Mouse (Mus musculus) thymus, adult 2 months (tissue): ENCODE measurements around the gene Scyl3. TPM values are rescaled to one million over a fixed set of nuclear protein-coding genes. Genes with fewer than 3 reads are reported as not detected.

Source experiments
- DNase-seq: peaks from one replicate; pipeline ENCODE4 v3.0.0; 2021
- H3K27ac ChIP-seq: fragments of 200-500 bp; 2 replicates; pipeline ENCODE4 v1.5.1; 2012; ENCODE audit warnings: low read length, control low read depth; ENCODE audit not compliant: control insufficient read depth, insufficient read depth
- H3K27me3 ChIP-seq: fragments of 200-500 bp; 2 replicates; pipeline ENCODE4 v1.6.1; 2012; ENCODE audit warnings: mild to moderate bottlenecking, low read length, moderate library complexity, mixed read lengths; ENCODE audit not compliant: control insufficient read depth, insufficient read depth
- H3K36me3 ChIP-seq: fragments of 200-500 bp; 2 replicates; pipeline ENCODE4 v1.6.1; 2012; ENCODE audit warnings: mild to moderate bottlenecking, low read length, moderate library complexity; ENCODE audit not compliant: control insufficient read depth, insufficient read depth
- H3K4me1 ChIP-seq: fragments of 200-500 bp; replicated peaks from 2 replicates; pipeline ENCODE4 v1.6.1; 2012; ENCODE audit warnings: low read length; ENCODE audit not compliant: control insufficient read depth, insufficient read depth
- H3K4me3 ChIP-seq: fragments of 200-500 bp; 2 replicates; pipeline ENCODE4 v1.5.1; 2012; ENCODE audit warnings: mild to moderate bottlenecking, low read length, control low read depth, moderate library complexity; ENCODE audit not compliant: control insufficient read depth, insufficient read depth
- CTCF ChIP-seq: fragments of 200-500 bp; IDR thresholded peaks from 2 replicates; pipeline ENCODE4 v1.5.1; 2012; ENCODE audit warnings: mild to moderate bottlenecking, control low read depth, low read length, moderate library complexity, borderline replicate concordance; ENCODE audit not compliant: control insufficient read depth, poor library complexity, insufficient read depth; ENCODE audit errors: extremely low read depth
- POLR2A ChIP-seq: fragments of 200-500 bp; IDR thresholded peaks from 2 replicates; pipeline ENCODE4 v1.6.1; 2012; ENCODE audit warnings: mild to moderate bottlenecking, low read length, control low read depth, moderate library complexity; ENCODE audit not compliant: control insufficient read depth, poor library complexity, insufficient read depth; ENCODE audit errors: extremely low read depth
- WGBS: fragments of 180-500 bp; shearing (Covaris S2); methylation state at CpG from one replicate; pipeline ENCODE4 v1.1.7; 2018; 5-methylcytosine and 5-hydroxymethylcytosine counted together
- polyA plus RNA-seq: library from polyadenylated mRNA; depleted of rRNA; stranded (reverse); fragments of >200 nt; gene quantifications from 2 replicates; pipeline ENCODE4 v1.2.3, GENCODE M21; 2012

Scyl3 gene
- polyA plus RNA-seq, 1 experiment: 17.0 TPM

GRCm38 (mm10) chr1:163917349-163918160 is 11.3 kb upstream of the Scyl3 start:
- Histone ChIP-seq H3K4me1 (no peaks in the 10 kb centered on the region), H3K27ac (no peak overlapping the region), H3K36me3 (no peaks in the 10 kb centered on the region), H3K27me3 (no peaks in the 10 kb centered on the region), H3K4me3 (no peak overlapping the region)
- 96% methylated on average over 5 of the region's 5 CpGs for WGBS
- DNase-seq: no peak
- TF ChIP-seq POLR2A (no peak), CTCF (no peak)

- no peaks in the 10 kb centered on the region for H3K36me3 ChIP-seq
- H3K27me3 ChIP-seq: no peaks in the 10 kb centered on the region
- peaks cover 3% of the 10 kb centered on the region for H3K4me1 ChIP-seq
- H3K4me3 ChIP-seq: no peak overlapping the region
- 95% methylated on average over 8 of the region's 8 CpGs for WGBS
- H3K27ac ChIP-seq: no peak overlapping the region
- TF ChIP-seq POLR2A (no peak), CTCF (no peak)
- no peak for DNase-seq
Measured at GRCm38 (mm10) chr1:163924093-163924492, 4.8 kb upstream of the Scyl3 start.

- WGBS: under 1% methylated on average over 77 of the region's 77 CpGs
- TF ChIP-seq POLR2A: peak; percentile 69
- TF ChIP-seq CTCF: no peak
- DNase-seq: peak; percentile 87
- H3K27ac ChIP-seq: peak overlapping the region; percentile 86
- H3K4me1 ChIP-seq: peaks cover 17% of the 10 kb centered on the region
- H3K36me3 ChIP-seq: peaks cover 9% of the 10 kb centered on the region
- peak overlapping the region; percentile 99 for H3K4me3 ChIP-seq
- no peaks in the 10 kb centered on the region for H3K27me3 ChIP-seq
Measured at GRCm38 (mm10) chr1:163929636-163930457, 947 bp downstream of the Scyl3 start.

- 2% methylated on average over 12 of the region's 12 CpGs for WGBS
- TF ChIP-seq CTCF: no peak
- TF ChIP-seq POLR2A: no peak
- Histone ChIP-seq H3K4me3 (peak overlapping the region; percentile 99), H3K27ac (no peak overlapping the region), H3K4me1 (peaks cover 17% of the 10 kb centered on the region), H3K27me3 (no peaks in the 10 kb centered on the region), H3K36me3 (peaks cover 15% of the 10 kb centered on the region)
- DNase-seq: no peak
Measured at GRCm38 (mm10) chr1:163930458-163930794, 1.5 kb downstream of the Scyl3 start.

- H3K36me3 ChIP-seq: peaks cover 24% of the 10 kb centered on the region
- H3K27ac ChIP-seq: no peak overlapping the region
- H3K4me1 ChIP-seq: peaks cover 17% of the 10 kb centered on the region
- no peaks in the 10 kb centered on the region for H3K27me3 ChIP-seq
- TF ChIP-seq POLR2A (no peak), CTCF (no peak)
- DNase-seq: no peak
- WGBS: 90% methylated on average over 8 of the region's 8 CpGs
- H3K4me3 ChIP-seq: no peak overlapping the region
Measured at GRCm38 (mm10) chr1:163931801-163932200, 2.9 kb downstream of the Scyl3 start.

GRCm38 (mm10) chr1:163934591-163934990 is 5.7 kb downstream of the Scyl3 start:
- Histone ChIP-seq H3K4me3 (no peak overlapping the region), H3K27ac (no peak overlapping the region), H3K27me3 (no peaks in the 10 kb centered on the region), H3K36me3 (peaks cover 45% of the 10 kb centered on the region), H3K4me1 (peaks cover 11% of the 10 kb centered on the region)
- 95% methylated on average over 2 of the region's 2 CpGs for WGBS
- TF ChIP-seq CTCF (no peak), POLR2A (no peak)
- no peak for DNase-seq
